Mouse (Mus musculus) forelimb bud, embryonic 11.5 days (tissue): ENCODE measurements around the gene Aak1.

Experiments
- DNase-seq: peaks from one replicate; pipeline ENCODE4 v3.0.0-alpha.2; 2012; ENCODE audit warnings: low read depth, low spot score

The Aak1 gene

GRCm38 (mm10) chr6:86956206-86956605, 106.9 kb downstream of the Aak1 start:
- DNase-seq: no peak

GRCm38 (mm10) chr6:86959006-86959405, 109.7 kb downstream of the Aak1 start:
- no peak for DNase-seq

GRCm38 (mm10) chr6:86963987-86964685, 114.8 kb downstream of the Aak1 start:
- no peak for DNase-seq

- DNase-seq: no peak
Observed at GRCm38 (mm10) chr6:86967166-86967565, 117.8 kb downstream of the Aak1 start.

- no peak for DNase-seq
Observed at GRCm38 (mm10) chr6:86973956-86974355, 124.6 kb downstream of the Aak1 start.

GRCm38 (mm10) chr6:86978156-86978908, 129.0 kb downstream of the Aak1 start:
- no peak for DNase-seq

GRCm38 (mm10) chr6:86978909-86979265, 129.6 kb downstream of the Aak1 start:
- DNase-seq: no peak

GRCm38 (mm10) chr6:86981206-86981605, 131.9 kb downstream of the Aak1 start:
- no peak for DNase-seq

- no peak for DNase-seq
Observed at GRCm38 (mm10) chr6:86985314-86986106, 136.2 kb downstream of the Aak1 start.

GRCm38 (mm10) chr6:86989576-86989975, 140.3 kb downstream of the Aak1 start:
- no peak for DNase-seq

GRCm38 (mm10) chr6:86991041-86991440, 141.7 kb downstream of the Aak1 start:
- no peak for DNase-seq

GRCm38 (mm10) chr6:86992349-86992748, 143.0 kb downstream of the Aak1 start:
- DNase-seq: no peak

GRCm38 (mm10) chr6:86994254-86994653, 144.9 kb downstream of the Aak1 start:
- no peak for DNase-seq

GRCm38 (mm10) chr6:86996629-86997307, 147.5 kb downstream of the Aak1 start:
- DNase-seq: no peak

- no peak for DNase-seq
Observed at GRCm38 (mm10) chr6:86997360-86997759, 148.0 kb downstream of the Aak1 start.

GRCm38 (mm10) chr6:87001995-87002394, 152.7 kb downstream of the Aak1 start:
- DNase-seq: no peak

- DNase-seq: peak; percentile 86
Observed at GRCm38 (mm10) chr6:87002521-87003055, 153.3 kb downstream of the Aak1 start.

GRCm38 (mm10) chr6:87004099-87004498, 154.8 kb downstream of the Aak1 start:
- DNase-seq: no peak

- no peak for DNase-seq
Observed at GRCm38 (mm10) chr6:87005577-87005976, 156.3 kb downstream of the Aak1 start.

GRCm38 (mm10) chr6:87008887-87009286, 159.6 kb downstream of the Aak1 start, which contains the start of gene Nfu1:
TSS of gene Nfu1 (plus strand) at chr6:87009236.
- no peak for DNase-seq

GRCm38 (mm10) chr6:87009692-87010328, 160.5 kb downstream of the Aak1 start:
- peak; percentile 93 for DNase-seq
